ENCODE assay signal across 8 mouse cellular contexts in the genomic region with DNA sequence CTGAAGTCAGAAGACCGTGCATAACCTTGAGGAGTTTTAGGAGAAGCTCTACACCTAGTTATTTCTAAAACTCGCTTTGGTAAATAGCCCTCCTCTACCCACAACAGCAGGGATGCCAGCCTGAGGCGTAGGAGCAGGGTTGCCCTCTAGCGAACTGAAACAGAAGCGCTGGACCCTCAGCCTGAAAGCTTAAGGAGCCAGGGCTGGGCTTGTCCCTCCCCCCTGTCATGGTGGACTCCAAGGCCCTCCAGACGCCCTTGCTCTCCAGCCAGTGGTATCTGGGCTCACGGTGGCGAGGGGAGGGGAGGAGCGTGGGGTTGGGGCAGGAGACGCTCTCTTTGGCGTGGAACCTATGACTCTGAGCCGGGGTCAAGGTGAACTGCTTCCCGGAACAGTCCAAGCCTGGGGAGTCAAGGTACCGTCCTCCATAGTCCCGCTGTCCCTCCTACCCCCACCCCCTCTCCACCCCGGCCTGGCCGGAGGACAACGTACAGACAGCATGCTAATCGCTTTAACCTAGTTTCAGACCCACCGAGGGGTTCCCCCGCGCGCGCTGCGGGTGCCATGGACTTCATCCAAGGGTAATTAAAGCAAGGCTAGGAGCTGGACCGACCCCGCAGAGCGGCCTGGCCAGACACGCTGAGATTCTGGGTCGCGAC. TPM values are rescaled to one million over a fixed set of nuclear protein-coding genes. Genes with fewer than 3 reads are reported as not detected.
A peak's percentile ranks its signal among the peaks of the same experiment; 100 is the strongest.
DNase-seq lines count a peak whose midpoint lies in the region; ATAC-seq lines count a peak whose summit lies in the region.

No protein-coding gene starts in this region.

- H3K9ac ChIP-seq in forebrain, embryonic 15.5 days (replicated peaks), result no peak overlapping the region
- H3K9ac ChIP-seq in midbrain, embryonic 12.5 days (replicated peaks), result no peak overlapping the region

- peaks cover 96% of the 10 kb centered on the region for H3K27me3 ChIP-seq in forebrain, embryonic 15.5 days
- peaks cover 97% of the 10 kb centered on the region for H3K27me3 ChIP-seq in midbrain, embryonic 12.5 days

- peak; percentile 21 for DNase-seq in kidney, postnatal 10 days
- DNase-seq in kidney, adult 11 months, result no peak
- DNase-seq in cerebellum, postnatal 14 days, result peak; percentile 52 to 63
- DNase-seq in thymus, adult 18-20 months, result no peak
- DNase-seq in right cerebral cortex, postnatal 36 days (ENCODE audit: low spot score in 2 of 2), result no peak

- under 1% methylated on average over 31 of the region's 31 CpGs for WGBS in forebrain, embryonic 15.5 days
- 1% methylated on average over 29 of the region's 31 CpGs for WGBS in midbrain, embryonic 12.5 days

- peak overlapping the region; percentile 14; the same call in 1 of the 2 replicates for H3K4me3 ChIP-seq in forebrain, embryonic 15.5 days
- peak overlapping the region; percentile 26 for H3K4me3 ChIP-seq in midbrain, embryonic 12.5 days

- H3K4me2 ChIP-seq in forebrain, embryonic 15.5 days (replicated peaks), result peak overlapping the region; percentile 36
- H3K4me2 ChIP-seq in midbrain, embryonic 12.5 days (replicated peaks), result peak overlapping the region; percentile 49

- ATAC-seq in forebrain, embryonic 15.5 days (replicated peaks), result peak; percentile 41; the same call in 1 of the 2 replicates
- peak; percentile 69 for ATAC-seq in midbrain, embryonic 12.5 days (ENCODE audit: low FRiP score, low read depth)
- no peak for ATAC-seq in inflammation-experienced regulatory T-cells, adult 6 months

- no peak overlapping the region for H3K27ac ChIP-seq in forebrain, embryonic 15.5 days (replicated peaks)
- no peak overlapping the region for H3K27ac ChIP-seq in midbrain, embryonic 12.5 days (replicated peaks)

- H3K9me3 ChIP-seq in forebrain, embryonic 15.5 days, result no peaks in the 10 kb centered on the region
- no peaks in the 10 kb centered on the region for H3K9me3 ChIP-seq in midbrain, embryonic 12.5 days

- peaks cover 35% of the 10 kb centered on the region for H3K4me1 ChIP-seq in forebrain, embryonic 15.5 days
- peaks cover 25% of the 10 kb centered on the region for H3K4me1 ChIP-seq in midbrain, embryonic 12.5 days

- no peaks in the 10 kb centered on the region for H3K36me3 ChIP-seq in forebrain, embryonic 15.5 days
- no peaks in the 10 kb centered on the region for H3K36me3 ChIP-seq in midbrain, embryonic 12.5 days

RNA-seq across cellular contexts. Expression of a gene that starts 2.7 kb away (rescaled TPM):
- 0.11 TPM in 1 of 2 replicates, not detected in the other for polyA plus RNA-seq in forebrain, embryonic 15.5 days (2015; fragmentation: Nextera tagmentation; extraction: Ambion mirVana)
- 0.45 and 1.8 TPM in 2 replicates for polyA plus RNA-seq in midbrain, embryonic 12.5 days (2016; fragmentation: Nextera tagmentation; extraction: Ambion mirVana)
- polyA plus RNA-seq in inflammation-experienced regulatory T-cells, adult 6 months (2017; shearing (Covaris generic)), result not detected

Comparison
In these comparisons a context has a peak if more than half of its experiments do, and no peak if none do; other contexts are left out.
1. DNase-seq: peak in kidney, postnatal 10 days (single experiment) and cerebellum, postnatal 14 days (2 of 2); none in kidney, adult 11 months (single experiment), thymus, adult 18-20 months (0 of 2) and right cerebral cortex, postnatal 36 days (0 of 2).